Mouse (Mus musculus): ENCODE measurements around the gene Cyp27a1. TPM values are rescaled to one million over a fixed set of nuclear protein-coding genes. Genes with fewer than 3 reads are reported as not detected.

Cyp27a1 gene
- 1 to 10 TPM; 1.1 to 2.6 TPM for total RNA-seq (2021)
- long read RNA-seq, experiment 1, partial matches to known transcripts: 0 of 1 reads
- long read RNA-seq, experiment 1, other reads (novel, unspliced or antisense): 0 of 1 reads
- long read RNA-seq, experiment 2: 0 reads

- DNase-seq (ENCODE audit: low spot score in 2 of 2): peak in 1 of 2 experiments; percentile 9
Measured at GRCm38 (mm10) chr1:74713099-74713858, at the start of gene Cyp27a1. Cyp27a1 (plus strand) TSS chr1:74713574.

DNA sequence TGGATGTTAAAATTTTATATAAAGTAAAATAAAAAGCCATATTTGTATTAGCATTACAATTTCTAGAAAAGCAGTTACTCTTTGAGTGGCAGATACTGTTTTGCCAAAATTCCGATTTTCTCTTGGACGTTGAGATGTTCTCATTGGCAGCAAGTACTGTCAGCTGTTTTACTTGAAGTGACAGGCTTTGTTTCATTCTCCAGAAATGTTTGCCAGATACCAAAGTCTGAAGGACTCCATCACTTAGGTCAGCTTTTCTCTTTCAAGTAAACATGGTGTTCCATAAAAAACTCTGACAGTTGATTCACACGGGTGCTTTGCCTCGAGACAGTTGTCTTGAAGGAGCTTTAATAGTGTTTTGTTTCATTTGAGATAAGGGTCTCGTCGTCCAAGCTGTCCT is 48.2 kb upstream of the Cyp27a1 start:
- DNase-seq (ENCODE audit: low spot score in 2 of 2): peak in 1 of 2 experiments; percentile 26

DNA sequence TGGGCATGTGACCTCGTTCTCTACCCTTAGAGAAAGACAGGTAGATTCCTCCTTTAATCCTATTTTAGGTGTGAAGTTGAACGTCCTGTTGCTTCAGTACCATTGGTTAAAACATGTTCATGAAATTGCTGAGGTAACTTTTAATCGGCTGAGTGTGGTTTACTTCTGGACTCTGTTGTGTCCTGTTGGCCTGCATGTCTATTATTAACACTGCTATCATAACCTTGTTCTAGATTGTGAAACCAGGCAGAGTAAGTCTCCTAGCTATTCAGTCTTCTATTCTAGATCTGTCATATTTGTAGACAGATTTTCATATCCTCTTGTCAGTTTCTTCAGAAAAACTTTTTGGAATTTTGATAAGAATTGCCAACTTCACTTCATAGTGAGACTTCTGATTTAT is 45.0 kb upstream of the Cyp27a1 start:
- DNase-seq (ENCODE audit: low spot score in 2 of 2): no peak

DNA sequence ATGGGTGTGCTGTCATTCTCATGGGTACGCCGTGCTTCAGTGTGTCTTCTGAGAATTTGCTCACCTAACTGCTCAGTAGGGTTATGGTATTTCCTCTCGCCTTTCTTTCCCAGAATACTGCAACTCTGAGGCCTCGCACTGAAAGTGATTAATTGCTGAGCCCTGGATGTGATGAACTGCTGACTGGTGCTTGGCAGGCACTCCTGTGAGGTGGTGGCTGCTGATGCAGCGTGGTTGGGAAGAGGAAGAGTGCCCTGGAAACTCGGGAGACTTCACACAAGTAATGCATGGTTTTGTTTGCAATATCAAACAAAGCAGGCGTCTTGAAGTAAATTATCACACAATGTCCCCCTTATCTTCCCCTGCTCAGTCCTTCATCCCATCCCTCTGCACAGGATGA is 40.6 kb upstream of the Cyp27a1 start:
- no peak for DNase-seq (ENCODE audit: low spot score in 2 of 2)

DNA sequence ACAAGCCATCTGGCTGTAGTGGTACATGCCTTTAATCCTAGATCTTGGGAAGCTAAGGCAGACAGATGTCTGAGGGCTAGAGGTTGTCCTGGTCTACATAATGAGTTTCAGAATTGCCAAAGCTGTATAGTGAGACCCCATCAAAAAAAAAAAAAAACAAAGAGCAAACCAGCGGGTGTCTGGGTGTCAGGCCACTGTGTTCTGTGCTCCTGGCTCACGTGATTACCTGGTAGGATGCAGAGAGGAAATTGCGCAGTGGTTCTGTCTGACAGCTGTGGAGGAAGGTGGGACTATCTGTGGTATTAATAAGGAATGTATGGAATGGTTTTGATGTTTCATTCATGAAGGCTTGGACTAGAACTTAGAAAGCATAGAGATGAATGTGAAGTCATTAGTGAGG is 36.5 kb upstream of the Cyp27a1 start:
- no peak for DNase-seq (ENCODE audit: low spot score in 2 of 2)

GRCm38 (mm10) chr1:74677843-74678242 is 35.5 kb upstream of the Cyp27a1 start:
- no peak for DNase-seq (ENCODE audit: low spot score in 2 of 2)

DNA sequence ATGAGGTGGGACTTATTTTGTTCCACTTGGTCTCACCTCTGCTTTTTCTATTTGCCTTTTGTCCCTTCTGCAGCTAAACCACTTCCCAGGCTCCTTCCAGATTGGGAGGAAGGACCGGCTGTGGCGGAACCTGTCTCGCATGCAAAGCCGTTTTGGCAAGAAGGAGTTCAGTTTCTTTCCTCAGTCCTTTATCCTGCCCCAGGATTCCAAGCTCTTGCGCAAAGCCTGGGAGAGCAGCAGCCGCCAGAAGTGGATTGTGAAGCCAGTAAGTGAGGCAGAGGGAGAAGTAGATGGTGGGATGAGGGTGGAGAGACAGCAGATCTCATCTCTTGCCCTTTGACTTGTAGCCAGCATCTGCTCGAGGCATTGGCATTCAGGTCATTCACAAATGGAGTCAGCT is 26.2 kb upstream of the Cyp27a1 start:
- no peak for DNase-seq (ENCODE audit: low spot score in 2 of 2)

DNA sequence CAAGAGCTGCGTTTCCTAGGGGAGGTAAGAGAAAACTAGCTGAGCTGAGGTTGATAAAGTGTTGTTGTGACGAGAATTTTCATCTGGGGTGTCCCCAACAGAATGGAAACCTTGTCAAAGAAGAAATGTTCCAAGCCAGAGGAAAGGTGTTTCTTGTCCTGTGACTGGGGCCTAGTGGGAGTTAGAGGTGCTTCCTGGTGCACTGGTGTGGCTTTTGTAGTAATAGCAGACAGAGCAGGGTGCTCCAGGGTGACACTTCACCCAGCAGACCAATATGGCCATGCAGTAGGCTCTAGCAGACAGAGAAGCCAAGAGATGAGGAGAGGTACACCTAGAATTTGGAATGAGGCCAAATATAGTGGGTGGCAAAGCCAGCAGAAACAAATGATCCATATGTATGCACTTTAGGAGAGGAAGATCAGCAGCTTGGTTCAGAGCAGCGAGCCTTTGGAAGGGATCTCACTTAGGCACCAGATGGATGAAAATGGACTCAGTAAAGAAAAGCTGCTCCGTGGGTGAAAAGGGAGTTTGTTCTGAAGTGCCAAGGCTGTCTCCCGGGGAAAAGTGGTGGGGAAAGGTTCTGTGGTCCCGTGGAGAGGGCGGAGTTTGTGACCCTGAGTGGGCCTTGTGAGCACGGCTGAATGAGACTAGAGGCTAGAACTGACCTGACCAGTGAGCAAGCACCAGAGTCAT is 19.3 kb upstream of the Cyp27a1 start:
- no peak for DNase-seq (ENCODE audit: low spot score in 2 of 2)

DNA sequence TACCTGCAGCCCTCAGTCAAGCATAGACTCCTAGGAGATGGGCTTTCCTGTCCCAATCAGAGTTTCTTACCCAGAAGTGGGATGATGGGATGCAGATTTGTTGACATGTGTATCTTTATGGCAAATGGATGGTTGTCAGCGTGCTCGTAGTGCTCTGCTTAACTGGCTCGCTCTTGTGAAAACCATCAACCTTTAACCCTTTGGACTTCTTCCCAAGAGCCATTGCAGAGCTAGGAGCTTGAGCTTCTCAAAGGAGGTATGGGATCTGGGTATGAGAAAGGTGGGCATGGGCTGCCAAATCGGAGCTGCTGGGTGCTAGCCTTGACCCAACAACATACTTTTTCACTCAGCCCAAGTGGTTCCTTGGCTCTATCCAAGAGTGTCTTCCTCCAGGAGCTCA is 17.5 kb upstream of the Cyp27a1 start:
- DNase-seq (ENCODE audit: low spot score in 2 of 2): no peak

DNA sequence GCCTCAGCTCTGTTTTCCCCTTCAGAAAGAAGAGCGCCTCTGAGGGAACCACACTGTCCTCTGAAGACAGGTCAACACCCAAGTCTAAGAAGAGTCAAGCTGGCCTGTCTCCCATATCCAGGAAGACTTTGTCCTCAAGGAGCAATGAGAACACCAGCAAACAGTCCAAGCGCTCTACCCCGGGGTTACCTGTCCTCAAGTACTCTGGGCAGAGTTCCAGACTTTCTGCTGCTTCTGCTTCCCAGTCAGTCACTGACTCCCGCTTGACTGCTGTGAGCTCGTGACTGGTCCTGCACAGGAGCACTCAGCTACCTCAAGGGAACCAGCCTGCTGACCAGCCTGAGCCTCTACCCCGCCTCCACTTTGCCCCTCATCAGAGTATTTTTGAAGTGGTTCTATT is 16.0 kb upstream of the Cyp27a1 start:
- no peak for DNase-seq (ENCODE audit: low spot score in 2 of 2)

DNA sequence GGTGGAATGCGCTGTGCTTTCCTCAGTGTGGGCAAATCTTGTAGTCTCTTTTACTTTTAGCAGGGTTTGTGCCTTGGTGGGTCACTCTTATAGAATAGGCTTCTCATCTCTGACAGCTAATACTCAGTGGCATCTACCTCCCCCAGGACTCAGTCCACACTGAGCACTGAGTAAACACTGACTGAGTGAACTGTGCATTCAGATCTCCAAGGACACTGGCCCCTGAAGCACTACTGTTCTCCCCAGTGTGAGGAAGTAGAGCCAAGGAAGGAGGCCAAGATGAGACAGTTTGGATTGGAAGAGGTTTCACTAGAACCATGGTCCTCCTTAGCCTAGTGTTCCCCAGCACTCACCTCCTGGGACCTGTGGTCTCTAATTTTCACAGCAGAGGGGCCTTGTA is 15.0 kb upstream of the Cyp27a1 start:
- no peak for DNase-seq (ENCODE audit: low spot score in 2 of 2)

DNA sequence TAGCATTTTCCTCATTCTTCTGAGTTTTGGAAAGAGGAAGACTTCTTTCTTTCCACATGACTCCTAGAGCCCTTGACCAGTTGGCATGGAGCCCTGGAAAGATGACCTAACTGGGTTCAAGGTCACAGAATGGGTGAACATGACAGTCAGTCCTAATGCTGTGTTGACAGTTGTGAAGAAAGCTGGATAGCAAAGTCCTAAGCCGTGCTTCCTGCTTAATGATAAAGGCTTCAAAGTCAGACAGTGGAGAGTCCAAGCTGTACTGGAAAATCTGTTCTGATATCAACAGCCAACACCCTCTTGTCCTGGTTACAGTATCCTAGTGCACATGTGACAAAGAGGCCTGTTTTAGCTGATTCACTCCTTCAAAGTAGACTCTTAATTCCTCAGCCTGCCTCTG is 14.6 kb upstream of the Cyp27a1 start:
- no peak for DNase-seq (ENCODE audit: low spot score in 2 of 2)

GRCm38 (mm10) chr1:74702142-74702553 is 11.2 kb upstream of the Cyp27a1 start:
- no peak for DNase-seq (ENCODE audit: low spot score in 2 of 2)

- peak in 1 of 2 experiments; percentile 7 for DNase-seq (ENCODE audit: low spot score in 2 of 2)
Measured at GRCm38 (mm10) chr1:74704156-74704555, 9.2 kb upstream of the Cyp27a1 start.

DNA sequence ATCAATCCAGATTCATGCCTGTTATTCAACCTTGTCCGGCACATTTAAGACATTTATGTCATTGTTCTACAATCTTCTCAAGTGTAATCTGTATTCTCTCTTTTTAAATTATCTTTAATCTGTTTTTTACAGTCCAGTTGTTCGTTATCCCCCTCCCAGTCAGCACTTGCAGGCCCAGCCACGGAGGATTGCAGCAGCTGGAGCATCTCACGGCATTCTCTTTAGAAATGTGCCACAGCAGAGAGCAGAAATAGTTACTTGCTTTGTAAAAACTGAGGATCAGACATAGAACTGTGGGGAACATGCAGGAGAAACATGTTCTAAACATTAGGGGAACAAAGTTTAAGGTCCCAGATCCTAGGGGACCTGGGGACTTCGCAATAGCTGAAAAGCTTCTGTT is 8.4 kb upstream of the Cyp27a1 start:
- DNase-seq (ENCODE audit: low spot score in 2 of 2): no peak

DNA sequence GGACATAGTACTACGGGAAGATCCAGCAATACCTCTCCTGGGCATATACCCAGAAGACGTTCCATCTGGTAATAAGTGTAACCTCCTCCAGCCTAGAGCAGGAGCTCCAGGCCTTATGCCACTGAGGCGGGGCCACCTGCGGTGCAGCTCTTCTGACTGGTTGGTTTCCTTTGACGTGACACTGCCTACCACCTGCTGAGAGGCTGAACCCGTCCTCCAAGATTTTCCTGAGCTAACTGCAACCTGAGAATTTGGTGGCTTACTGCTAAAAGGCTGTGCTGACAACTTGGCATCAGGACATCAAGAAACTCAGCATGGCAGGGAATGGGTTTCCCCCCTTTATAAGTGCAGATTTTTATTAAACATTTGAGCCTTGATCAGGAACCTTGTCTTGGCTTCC is 3.8 kb upstream of the Cyp27a1 start:
- DNase-seq (ENCODE audit: low spot score in 2 of 2): no peak

DNA sequence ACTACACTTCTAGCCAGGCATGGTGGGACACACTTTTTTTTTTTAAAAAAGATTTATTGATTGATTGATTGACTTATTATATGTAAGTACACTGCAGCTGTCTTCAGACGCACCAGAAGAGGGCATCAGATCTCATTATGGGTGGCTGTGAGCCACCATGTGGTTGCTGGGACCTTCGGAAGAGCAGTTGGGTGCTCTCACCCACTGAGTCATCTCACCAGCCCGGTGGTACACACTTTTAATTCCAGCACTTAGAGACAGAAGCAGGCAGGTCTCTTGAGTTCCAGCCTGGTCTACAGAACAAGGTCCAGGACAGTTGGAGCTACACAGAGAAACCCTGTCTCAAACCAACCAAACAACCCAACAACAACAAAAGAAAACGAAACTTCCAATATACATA is 1.3 kb upstream of the Cyp27a1 start:
- DNase-seq (ENCODE audit: low spot score in 2 of 2): no peak

DNA sequence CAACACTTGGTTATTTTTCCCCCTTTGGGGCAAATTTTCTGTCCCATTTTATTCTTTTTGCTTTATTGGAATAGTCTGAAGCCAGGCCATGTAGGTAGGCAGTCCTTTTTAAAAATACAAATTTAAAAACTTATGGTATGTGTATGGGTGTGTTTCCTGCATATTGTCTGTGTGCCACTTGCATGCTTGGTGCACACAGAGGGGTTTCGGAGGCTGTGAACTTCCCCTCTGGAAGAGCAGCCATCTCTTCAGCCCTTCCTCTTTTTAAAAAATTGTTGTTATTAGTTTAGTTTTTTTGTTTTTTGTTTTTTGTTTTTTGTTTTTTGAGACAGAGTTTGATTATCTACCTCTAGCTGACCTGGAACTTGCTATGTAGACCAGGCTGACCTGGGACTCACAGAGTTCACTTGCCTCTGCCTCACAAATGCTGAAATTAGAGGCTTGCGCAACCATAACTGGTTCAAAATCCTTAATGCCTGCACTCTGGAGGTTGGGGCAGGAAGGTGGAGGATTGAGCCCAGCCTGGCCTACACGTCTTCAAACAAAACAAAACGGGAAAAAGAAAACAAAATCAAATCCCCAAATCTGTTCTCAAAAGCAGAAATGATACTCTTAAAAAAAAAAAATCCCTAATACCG is 794 bp upstream of the Cyp27a1 start:
- no peak for DNase-seq (ENCODE audit: low spot score in 2 of 2)

DNA sequence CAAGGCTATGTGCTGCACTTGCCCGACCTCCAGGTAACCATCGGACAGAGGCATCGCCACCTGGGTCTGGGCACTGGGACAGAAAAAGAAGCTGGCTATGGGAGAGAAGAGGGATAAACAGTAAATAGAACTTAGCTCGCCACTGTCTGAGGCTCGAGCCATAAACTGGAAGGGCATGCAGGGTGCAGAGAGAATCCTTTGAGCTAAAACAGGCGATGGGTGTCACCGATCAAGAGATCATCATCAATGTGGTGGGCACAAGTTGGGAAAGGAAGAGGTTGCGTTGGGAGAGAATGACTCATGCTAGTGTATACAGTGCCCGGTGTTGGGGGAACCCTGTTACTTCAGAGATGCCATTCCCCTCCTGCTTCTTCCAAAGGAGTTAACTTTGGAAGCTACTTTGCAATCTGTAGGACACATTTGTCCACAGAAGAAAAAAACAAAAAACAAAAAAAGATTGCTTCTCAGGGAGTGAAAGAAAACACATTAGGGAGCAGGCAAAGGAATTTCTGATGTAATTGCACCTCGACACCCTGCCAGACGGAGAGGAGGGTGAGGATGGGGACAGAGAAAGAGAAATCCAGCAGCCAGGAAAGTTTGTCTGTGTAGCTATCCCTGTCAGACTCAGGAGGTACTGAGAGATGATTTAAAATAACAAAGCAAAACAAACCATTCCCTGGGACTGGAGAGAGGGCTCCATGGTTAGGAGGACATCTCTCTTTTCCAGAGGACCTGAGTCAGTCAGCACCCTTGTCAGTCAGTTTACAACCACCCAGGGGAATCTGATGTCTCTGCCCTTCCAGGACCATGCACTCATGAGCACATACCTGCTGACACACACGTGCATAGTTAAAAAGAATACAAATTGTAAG is 721 bp downstream of the Cyp27a1 start:
- DNase-seq (ENCODE audit: low spot score in 2 of 2): no peak

DNA sequence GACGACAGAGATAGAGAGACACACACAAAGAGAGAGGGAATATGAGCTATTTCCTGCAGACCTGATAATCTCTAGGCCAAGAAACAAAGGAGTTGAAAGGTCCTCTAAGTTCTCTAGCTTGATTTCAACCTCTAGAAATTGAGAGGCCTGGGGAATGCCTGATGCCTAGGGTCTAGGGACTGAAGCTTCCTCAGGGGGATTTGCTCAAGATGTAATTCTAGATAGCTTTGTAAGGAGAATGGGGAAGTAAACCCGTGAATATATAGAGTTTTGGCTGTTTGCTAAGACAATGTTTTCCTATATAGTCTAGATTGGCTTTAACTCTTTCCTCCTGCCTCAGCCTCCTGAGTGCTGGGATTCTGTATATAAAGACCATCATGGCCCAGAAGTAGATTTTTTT is 1.6 kb downstream of the Cyp27a1 start:
- DNase-seq (ENCODE audit: low spot score in 2 of 2): no peak

- no peak for DNase-seq (ENCODE audit: low spot score in 2 of 2)
Measured at GRCm38 (mm10) chr1:74715468-74715867, 2.1 kb downstream of the Cyp27a1 start.

All from layer of hippocampus, postnatal 14 days (tissue).